8 mouse cellular contexts compared by ENCODE assay signal in the genomic region with DNA sequence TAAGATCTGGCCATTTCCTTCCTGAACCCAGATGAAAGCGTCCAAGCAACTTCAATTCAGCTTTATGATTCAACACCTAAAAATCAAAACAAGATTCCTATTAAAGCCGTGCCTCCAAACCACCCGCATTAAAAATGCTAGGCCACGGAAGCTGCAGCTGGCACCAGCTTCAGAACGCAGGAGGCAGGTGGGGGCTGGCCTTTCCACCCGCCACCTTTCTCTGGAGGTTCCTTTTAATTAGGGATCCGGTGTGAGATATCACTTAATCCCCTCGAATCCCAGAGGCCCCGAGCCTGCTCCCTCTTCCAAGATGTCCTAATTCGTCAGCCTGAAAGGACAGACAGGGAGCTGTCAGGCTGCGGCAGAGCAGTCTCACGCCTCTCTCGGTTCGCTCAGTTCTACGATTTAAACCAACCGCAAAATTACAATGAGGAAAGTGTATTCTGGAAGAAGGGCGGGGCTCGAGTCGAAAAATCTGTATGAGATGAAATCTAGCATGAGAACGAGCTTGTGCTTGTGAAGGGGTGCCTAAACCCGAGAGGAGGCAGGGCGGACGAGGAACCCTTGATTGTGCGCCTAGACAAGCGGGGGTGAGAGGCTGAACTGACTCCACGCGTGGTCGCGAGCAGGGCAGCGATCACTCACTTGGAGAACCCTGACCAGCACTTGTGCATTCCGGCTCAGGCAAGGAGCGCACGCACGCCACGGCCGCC. TPM values are rescaled to one million over a fixed set of nuclear protein-coding genes. Genes with fewer than 3 reads are reported as not detected.
DNase-seq lines count a peak whose midpoint lies in the region; ATAC-seq and TF ChIP-seq lines count a peak whose summit lies in the region.

No protein-coding gene starts in this region.

- H3K4me2 ChIP-seq in lung, embryonic 16.5 days (ENCODE audit: low read depth, low read length): peak overlapping the region; percentile 99
- peak overlapping the region; percentile 95 for H3K4me2 ChIP-seq in heart, postnatal 0 days (ENCODE audit: low read depth, low read length)

- no peak overlapping the region for H3K27ac ChIP-seq in cerebellum, adult 2 months (ENCODE audit: insufficient read depth, low read length)
- H3K27ac ChIP-seq in lung, embryonic 16.5 days (ENCODE audit: low read length): no peak overlapping the region
- H3K27ac ChIP-seq in heart, postnatal 0 days (ENCODE audit: low read depth): peak overlapping the region; percentile 81
- peak overlapping the region; percentile 66; the same call in 1 of the 2 replicates for H3K27ac ChIP-seq in midbrain, embryonic 10.5 days (replicated peaks)

- TF ChIP-seq CTCF in cerebellum, adult 2 months (IDR thresholded peaks at IDR 0.05; ENCODE audit: borderline replicate concordance, insufficient read depth, low read depth, low read length): no peak
- TF ChIP-seq CTCF in heart, postnatal 0 days (IDR thresholded peaks at IDR 0.05; ENCODE audit: low read depth): no peak

- no peak for ATAC-seq in lung, embryonic 16.5 days (ENCODE audit: low read depth)
- ATAC-seq in heart, postnatal 0 days (ENCODE audit: insufficient read depth, low read depth): peak; percentile 0; the same call in 1 of the 2 replicates

- peak in 1 of 2 experiments; percentile 3 for DNase-seq in cerebellum, adult 2 months
- DNase-seq in cerebellum, adult 11 months: no peak
- DNase-seq in lung, postnatal 36 days: no peak
- no peak for DNase-seq in heart, postnatal 0 days (ENCODE audit: low spot score)
- peak; percentile 51 for DNase-seq in midbrain, embryonic 10.5 days (ENCODE audit: low spot score)
- no peak for DNase-seq in adrenal gland, postnatal 25 days
- DNase-seq in cerebellum, adult 11-12 months: no peak

- H3K36me3 ChIP-seq in lung, embryonic 16.5 days (ENCODE audit: control insufficient read depth, insufficient read depth, low read length): no peaks in the 10 kb centered on the region
- H3K36me3 ChIP-seq in heart, postnatal 0 days (replicated peaks; ENCODE audit: control insufficient read depth, insufficient read depth, low read length): no peaks in the 10 kb centered on the region; the same call in 1 of the 2 replicates
- no peaks in the 10 kb centered on the region for H3K36me3 ChIP-seq in midbrain, embryonic 10.5 days

- H3K9me3 ChIP-seq in lung, embryonic 16.5 days (ENCODE audit: control insufficient read depth, low read length): no peaks in the 10 kb centered on the region
- no peaks in the 10 kb centered on the region for H3K9me3 ChIP-seq in heart, postnatal 0 days (replicated peaks; ENCODE audit: control insufficient read depth, low read length)
- H3K9me3 ChIP-seq in midbrain, embryonic 10.5 days (replicated peaks): no peaks in the 10 kb centered on the region

- peak overlapping the region; percentile 72 for H3K9ac ChIP-seq in lung, embryonic 16.5 days (ENCODE audit: low read length)
- H3K9ac ChIP-seq in heart, postnatal 0 days (replicated peaks; ENCODE audit: low read depth, low read length): peak overlapping the region; percentile 62

- H3K4me3 ChIP-seq in cerebellum, adult 2 months (replicated peaks; ENCODE audit: insufficient read depth, low read depth, low read length): peak overlapping the region; percentile 20
- peak overlapping the region; percentile 62 for H3K4me3 ChIP-seq in lung, embryonic 16.5 days (ENCODE audit: low read length)
- H3K4me3 ChIP-seq in heart, postnatal 0 days (ENCODE audit: low read depth, low read length): peak overlapping the region; percentile 60
- peak overlapping the region; percentile 69 for H3K4me3 ChIP-seq in midbrain, embryonic 10.5 days

- no peaks in the 10 kb centered on the region for H3K27me3 ChIP-seq in cerebellum, adult 2 months (ENCODE audit: control insufficient read depth, insufficient read depth, low read length)
- peaks cover 21% of the 10 kb centered on the region for H3K27me3 ChIP-seq in lung, embryonic 16.5 days (ENCODE audit: control insufficient read depth, insufficient read depth, low read depth, low read length)
- H3K27me3 ChIP-seq in heart, postnatal 0 days (ENCODE audit: control insufficient read depth, insufficient read depth, low read length): no peaks in the 10 kb centered on the region
- H3K27me3 ChIP-seq in midbrain, embryonic 10.5 days (ENCODE audit: low read depth, poor library complexity, severe bottlenecking): peaks cover 59% of the 10 kb centered on the region

- WGBS in cerebellum, adult 2 months: 5% methylated on average over 36 of the region's 36 CpGs
- 4% methylated on average over 32 of the region's 36 CpGs for WGBS in lung, embryonic 16.5 days
- WGBS in heart, postnatal 0 days: 6% methylated on average over 36 of the region's 36 CpGs
- whole genome bisulfite sequencing in midbrain, embryonic 10.5 days: 2% methylated on average over 36 of the region's 36 CpGs

- no peak for TF ChIP-seq EP300 in heart, postnatal 0 days (IDR thresholded peaks at IDR 0.05; ENCODE audit: low read depth)

- TF ChIP-seq POLR2A in cerebellum, adult 2 months (IDR thresholded peaks at IDR 0.05; ENCODE audit: borderline replicate concordance, insufficient read depth, low read length): no peak

- H3K4me1 ChIP-seq in cerebellum, adult 2 months (ENCODE audit: control insufficient read depth, insufficient read depth, low read length): no peaks in the 10 kb centered on the region; the same call in 1 of the 2 replicates
- H3K4me1 ChIP-seq in lung, embryonic 16.5 days (replicated peaks; ENCODE audit: control insufficient read depth, insufficient read depth, low read length): peaks cover 25% of the 10 kb centered on the region
- H3K4me1 ChIP-seq in heart, postnatal 0 days (ENCODE audit: control insufficient read depth, insufficient read depth): peaks cover 13% of the 10 kb centered on the region
- H3K4me1 ChIP-seq in midbrain, embryonic 10.5 days: peaks cover 39% of the 10 kb centered on the region

RNA-seq across cellular contexts. Expression of gene Stc2, which starts 1.5 kb away (rescaled TPM):
- polyA plus RNA-seq in cerebellum, adult 2 months (2012; rRNA removed): 1.1 and 1.4 TPM in 2 replicates
- polyA plus RNA-seq in lung, embryonic 16.5 days (2015; fragmentation: Nextera tagmentation; extraction: Ambion mirVana): 3.1 and 3.4 TPM in 2 replicates
- total RNA-seq in heart, postnatal 0 days (2014; rRNA removed; ENCODE audit: low replicate concordance): 5.3 and 5.5 TPM in 2 replicates
- polyA plus RNA-seq in heart, postnatal 0 days (2015; fragmentation: Nextera tagmentation; extraction: Ambion mirVana): 2.4 and 2.7 TPM in 2 replicates
- polyA plus RNA-seq in midbrain, embryonic 10.5 days (2016; fragmentation: Nextera tagmentation; extraction: Ambion mirVana): 0.84 and 2.0 TPM in 2 replicates
- total RNA-seq in adrenal gland, postnatal 25 days (2021): 1.0 and 1.5 TPM in 2 replicates

Comparison
In these comparisons a context has a peak if more than half of its experiments do, and no peak if none do; other contexts are left out.
1. H3K27ac ChIP-seq: peak in heart, postnatal 0 days (single experiment) and midbrain, embryonic 10.5 days (single experiment); none in cerebellum, adult 2 months (single experiment) and lung, embryonic 16.5 days (single experiment).
2. Peak in every context shown above with its lines, with median percentiles within 50 percentile points of each other: H3K4me3 ChIP-seq.